Mouse (Mus musculus) bone marrow macrophage, adult 2 months (primary cell): ENCODE data around the gene Gabbr2.

Source experiments
- CTCF ChIP-seq: IDR thresholded peaks from 2 replicates; pipeline ENCODE4 v1.5.1; 2012; ENCODE audit warnings: low read depth, mild to moderate bottlenecking, low read length, moderate library complexity
- POLR2A ChIP-seq: IDR thresholded peaks from 2 replicates; pipeline ENCODE4 v1.6.1; 2012; ENCODE audit warnings: mild to moderate bottlenecking, low read depth, low read length, borderline replicate concordance

- TF ChIP-seq POLR2A = no peak
- TF ChIP-seq CTCF = no peak
These were observed 87.5 kb downstream of the Gabbr2 start for GRCm38 (mm10) chr4:46904129-46904528.
